Mouse (Mus musculus) liver, embryonic 12.5 days (tissue): ENCODE measurements around the gene Col10a1. TPM values are rescaled to one million over a fixed set of nuclear protein-coding genes. Genes with fewer than 3 reads are reported as not detected.
"Not testable (repeated sequence)": the region's sequence is repeated elsewhere in the genome, so short reads cannot be mapped to it uniquely, and the experiment has no call there.

Source experiments
- ATAC-seq: fragments of 200-750 bp; cut with Nextera tagmentation; 2 replicates; pipeline ENCODE4 v1.8.0; 2017; ENCODE audit warnings: moderate number of reproducible peaks, mild to moderate bottlenecking, moderate library complexity
- H3K27ac ChIP-seq: fragments of 300-500 bp; sonication (generic); 2 replicates; pipeline ENCODE4 v1.5.1; 2016; ENCODE audit warnings: mild to moderate bottlenecking
- H3K27me3 ChIP-seq: fragments of 300-500 bp; sonication (generic); replicated peaks from 2 replicates; pipeline ENCODE4 v1.6.1; 2016; ENCODE audit warnings: mild to moderate bottlenecking, moderate library complexity
- H3K36me3 ChIP-seq: fragments of 300-500 bp; sonication (generic); 2 replicates; pipeline ENCODE4 v1.6.1; 2016; ENCODE audit warnings: mild to moderate bottlenecking, moderate library complexity
- H3K4me1 ChIP-seq: fragments of 300-500 bp; sonication (generic); 2 replicates; pipeline ENCODE4 v1.6.1; 2016
- H3K4me2 ChIP-seq: fragments of 300-500 bp; sonication (generic); 2 replicates; pipeline ENCODE4 v1.6.1; 2016; ENCODE audit warnings: mild to moderate bottlenecking, moderate library complexity
- H3K4me3 ChIP-seq: fragments of 300-500 bp; sonication (generic); 2 replicates; pipeline ENCODE4 v1.5.1; 2016; ENCODE audit warnings: mild to moderate bottlenecking, moderate library complexity
- H3K9ac ChIP-seq: fragments of 300-500 bp; sonication (generic); 2 replicates; pipeline ENCODE4 v1.6.1; 2016; ENCODE audit warnings: mild to moderate bottlenecking, moderate library complexity
- H3K9me3 ChIP-seq: fragments of 300-500 bp; sonication (generic); replicated peaks from 2 replicates; pipeline ENCODE4 v1.6.1; 2016; ENCODE audit warnings: mild to moderate bottlenecking, moderate library complexity
- WGBS: fragments of 180-500 bp; shearing (Covaris S2); methylation state at CpG from one replicate; pipeline ENCODE4 v1.1.7; 2016; ENCODE audit not compliant: insufficient replicate concordance; 5-methylcytosine and 5-hydroxymethylcytosine counted together
- polyA plus RNA-seq: library from polyadenylated mRNA; unstranded; fragments of >200 nt; fragmentation: Nextera tagmentation; extraction: Ambion mirVana; gene quantifications from 2 replicates; pipeline ENCODE4 v1.2.1, GENCODE M21; 2016

The Col10a1 gene
- 0.06 and 0.14 TPM in 2 replicates for polyA plus RNA-seq

- 76% methylated on average over 8 of the region's 8 CpGs for WGBS
- H3K27me3 ChIP-seq = no peaks in the 10 kb centered on the region
- H3K4me3 ChIP-seq = no peak within 1 kb of the TSS
- no peak within 1 kb of the TSS for H3K9ac ChIP-seq
- H3K4me1 ChIP-seq = no peaks in the 10 kb centered on the region
- ATAC-seq = no peak
- no peaks in the 10 kb centered on the region for H3K36me3 ChIP-seq
- H3K9me3 ChIP-seq = no peaks in the 10 kb centered on the region
- no peak within 1 kb of the TSS for H3K27ac ChIP-seq
- H3K4me2 ChIP-seq = no peak within 1 kb of the TSS
These were observed at the start of gene Col10a1 for GRCm38 (mm10) chr10:34389681-34390080. Gene Col10a1, plus strand, starts transcription at chr10:34389981.

- H3K36me3 ChIP-seq = no peaks in the 10 kb centered on the region
- H3K4me3 ChIP-seq = no peak overlapping the region
- H3K9me3 ChIP-seq = no peaks in the 10 kb centered on the region
- H3K9ac ChIP-seq = no peak overlapping the region
- H3K4me2 ChIP-seq = no peak overlapping the region
- H3K4me1 ChIP-seq = no peaks in the 10 kb centered on the region
- no peak for ATAC-seq
- H3K27ac ChIP-seq = no peak overlapping the region
- 72% methylated on average over 6 of the region's 6 CpGs for WGBS
- no peaks in the 10 kb centered on the region for H3K27me3 ChIP-seq
These were observed 48.8 kb upstream of the Col10a1 start for GRCm38 (mm10) chr10:34341014-34341413.

- no peaks in the 10 kb centered on the region for H3K4me1 ChIP-seq
- H3K36me3 ChIP-seq = no peaks in the 10 kb centered on the region
- H3K4me3 ChIP-seq = no peak overlapping the region
- no peaks in the 10 kb centered on the region for H3K27me3 ChIP-seq
- ATAC-seq = no peak
- 55% methylated on average over 1 of the region's 1 CpGs for WGBS
- H3K4me2 ChIP-seq = no peak overlapping the region
- no peak overlapping the region for H3K9ac ChIP-seq
- H3K27ac ChIP-seq = no peak overlapping the region
- H3K9me3 ChIP-seq = no peaks in the 10 kb centered on the region
These were observed 47.9 kb upstream of the Col10a1 start for GRCm38 (mm10) chr10:34341886-34342285.

GRCm38 (mm10) chr10:34352166-34352565 is 37.6 kb upstream of the Col10a1 start:
- Histone ChIP-seq H3K27ac (no peak overlapping the region), H3K4me1 (no peaks in the 10 kb centered on the region), H3K36me3 (no peaks in the 10 kb centered on the region), H3K4me2 (no peak overlapping the region), H3K27me3 (no peaks in the 10 kb centered on the region), H3K9me3 (no peaks in the 10 kb centered on the region), H3K4me3 (no peak overlapping the region), H3K9ac (no peak overlapping the region)
- WGBS = 70% methylated on average over 4 of the region's 4 CpGs
- no peak for ATAC-seq

- WGBS = 71% methylated on average over 3 of the region's 3 CpGs
These were observed 31.5 kb upstream of the Col10a1 start for GRCm38 (mm10) chr10:34358263-34358662.

GRCm38 (mm10) chr10:34363756-34364155 is 26.0 kb upstream of the Col10a1 start:
- ATAC-seq = no peak
- H3K27me3 ChIP-seq = no peaks in the 10 kb centered on the region
- no peak overlapping the region for H3K4me3 ChIP-seq
- no peak overlapping the region for H3K27ac ChIP-seq
- no peak overlapping the region for H3K4me2 ChIP-seq
- no peaks in the 10 kb centered on the region for H3K9me3 ChIP-seq
- H3K36me3 ChIP-seq = no peaks in the 10 kb centered on the region
- H3K9ac ChIP-seq = no peak overlapping the region
- H3K4me1 ChIP-seq = no peaks in the 10 kb centered on the region

More at GRCm38 (mm10) chr10:34358263-34358662, 31.5 kb upstream of the Col10a1 start:
- H3K4me1 ChIP-seq = no peaks in the 10 kb centered on the region
- no peak overlapping the region for H3K4me2 ChIP-seq
- no peak overlapping the region for H3K9ac ChIP-seq
- H3K36me3 ChIP-seq = no peaks in the 10 kb centered on the region
- H3K27ac ChIP-seq = no peak overlapping the region
- no peaks in the 10 kb centered on the region for H3K9me3 ChIP-seq
- no peak overlapping the region for H3K4me3 ChIP-seq
- no peaks in the 10 kb centered on the region for H3K27me3 ChIP-seq
- no peak for ATAC-seq

- no peak for ATAC-seq
- H3K4me3 ChIP-seq = no peak overlapping the region
- H3K9ac ChIP-seq = no peak overlapping the region
- no peak overlapping the region for H3K27ac ChIP-seq
- H3K9me3 ChIP-seq = no peaks in the 10 kb centered on the region
- H3K4me2 ChIP-seq = no peak overlapping the region
- no peaks in the 10 kb centered on the region for H3K36me3 ChIP-seq
- WGBS = 70% methylated on average over 5 of the region's 5 CpGs
- H3K4me1 ChIP-seq = no peaks in the 10 kb centered on the region
- no peaks in the 10 kb centered on the region for H3K27me3 ChIP-seq
These were observed 21.6 kb upstream of the Col10a1 start for GRCm38 (mm10) chr10:34368138-34368537.

GRCm38 (mm10) chr10:34373332-34373731 is 16.4 kb upstream of the Col10a1 start:
- Histone ChIP-seq H3K9ac (no peak overlapping the region), H3K4me1 (no peaks in the 10 kb centered on the region), H3K27ac (no peak overlapping the region), H3K4me2 (no peak overlapping the region), H3K4me3 (no peak overlapping the region), H3K36me3 (no peaks in the 10 kb centered on the region), H3K27me3 (no peaks in the 10 kb centered on the region), H3K9me3 (no peaks in the 10 kb centered on the region)
- WGBS = 79% methylated on average over 7 of the region's 7 CpGs
- no peak for ATAC-seq

GRCm38 (mm10) chr10:34385636-34386035 is 4.1 kb upstream of the Col10a1 start:
- no peaks in the 10 kb centered on the region for H3K36me3 ChIP-seq
- H3K9ac ChIP-seq = no peak overlapping the region
- no peaks in the 10 kb centered on the region for H3K4me1 ChIP-seq
- no peaks in the 10 kb centered on the region for H3K9me3 ChIP-seq
- no peak for ATAC-seq
- 72% methylated on average over 5 of the region's 5 CpGs for WGBS
- no peak overlapping the region for H3K4me3 ChIP-seq
- no peaks in the 10 kb centered on the region for H3K27me3 ChIP-seq
- no peak overlapping the region for H3K27ac ChIP-seq
- no peak overlapping the region for H3K4me2 ChIP-seq

- ATAC-seq = no peak
- Histone ChIP-seq H3K9me3 (no peaks in the 10 kb centered on the region), H3K4me2 (no peak overlapping the region), H3K27me3 (no peaks in the 10 kb centered on the region), H3K27ac (no peak overlapping the region), H3K4me3 (no peak overlapping the region), H3K4me1 (no peaks in the 10 kb centered on the region), H3K9ac (no peak overlapping the region), H3K36me3 (peaks cover 12% of the 10 kb centered on the region)
- WGBS = 84% methylated on average over 4 of the region's 4 CpGs
These were observed 7.2 kb downstream of the Col10a1 start for GRCm38 (mm10) chr10:34396959-34397358.

- peaks cover 28% of the 10 kb centered on the region for H3K36me3 ChIP-seq
- no peak overlapping the region for H3K27ac ChIP-seq
- no peaks in the 10 kb centered on the region for H3K9me3 ChIP-seq
- H3K4me2 ChIP-seq = no peak overlapping the region
- no peaks in the 10 kb centered on the region for H3K27me3 ChIP-seq
- H3K9ac ChIP-seq = no peak overlapping the region
- H3K4me3 ChIP-seq = no peak overlapping the region
- H3K4me1 ChIP-seq = no peaks in the 10 kb centered on the region
- ATAC-seq = no peak
These were observed 9.5 kb downstream of the Col10a1 start for GRCm38 (mm10) chr10:34399267-34399666.

GRCm38 (mm10) chr10:34418204-34418756 is 28.5 kb downstream of the Col10a1 start, which contains the start of gene Nt5dc1:
Gene Nt5dc1, minus strand, starts transcription at chr10:34418552.
- H3K27me3 ChIP-seq = no peaks in the 10 kb centered on the region
- under 1% methylated on average over 49 of the region's 49 CpGs for WGBS
- peak; percentile 97 for ATAC-seq
- H3K36me3 ChIP-seq = no peaks in the 10 kb centered on the region
- peak within 1 kb of the TSS; percentile 86 for H3K27ac ChIP-seq
- H3K4me2 ChIP-seq = peak within 1 kb of the TSS; percentile 67
- H3K4me3 ChIP-seq = peak within 1 kb of the TSS; percentile 71
- H3K9me3 ChIP-seq = no peaks in the 10 kb centered on the region
- peaks cover 42% of the 10 kb centered on the region for H3K4me1 ChIP-seq
- H3K9ac ChIP-seq = peak within 1 kb of the TSS; percentile 76

- not testable (repeated sequence) for H3K9me3 ChIP-seq, H3K27me3 ChIP-seq, H3K36me3 ChIP-seq
- Histone ChIP-seq H3K27ac (peak overlapping the region; percentile 86), H3K4me1 (peaks cover 42% of the 10 kb centered on the region), H3K9ac (peak overlapping the region; percentile 55), H3K4me2 (peak overlapping the region; percentile 67), H3K4me3 (peak overlapping the region; percentile 71)
- 64% methylated on average over 4 of the region's 4 CpGs for WGBS
- ATAC-seq = peak; percentile 18
These were observed 29.0 kb downstream of the Col10a1 start for GRCm38 (mm10) chr10:34418794-34419193.
